Mouse (Mus musculus): ENCODE measurements around the gene Spata31d1d.

Gene Spata31d1d

GRCm38 (mm10) chr13:59731652-59732051 lies at the start of gene Spata31d1d:
TSS of gene Spata31d1d (minus strand) at chr13:59731752.
- in situ Hi-C loops (cut with MboI, MseI): loop anchor here (10.0 kb wide), 1 partner anchor 307 kb away; no protein-coding TSS in a partner anchor

- in situ Hi-C loops (cut with MboI, MseI): loop anchor here (5.0 kb wide), 1 partner anchor 37 kb away; no protein-coding TSS in a partner anchor
Observed at GRCm38 (mm10) chr13:59779744-59780264, 48.3 kb upstream of the Spata31d1d start.

- in situ Hi-C loops (cut with MboI, MseI): loop anchor here (5.0 kb wide), 1 partner anchor 38 kb away; no protein-coding TSS in a partner anchor
Observed at GRCm38 (mm10) chr13:59779213-59779612, 47.7 kb upstream of the Spata31d1d start.

- in situ Hi-C loops (cut with MboI, MseI): loop anchor here (5.0 kb wide), 1 partner anchor 42 kb away; no protein-coding TSS in a partner anchor
Observed at GRCm38 (mm10) chr13:59775168-59775567, 43.6 kb upstream of the Spata31d1d start.

GRCm38 (mm10) chr13:59771257-59771656 lies 39.7 kb upstream of the Spata31d1d start:
- in situ Hi-C loops (cut with MboI, MseI): no loop called here

GRCm38 (mm10) chr13:59770847-59771246 lies 39.3 kb upstream of the Spata31d1d start:
- in situ Hi-C loops (cut with MboI, MseI): no loop called here

DNA sequence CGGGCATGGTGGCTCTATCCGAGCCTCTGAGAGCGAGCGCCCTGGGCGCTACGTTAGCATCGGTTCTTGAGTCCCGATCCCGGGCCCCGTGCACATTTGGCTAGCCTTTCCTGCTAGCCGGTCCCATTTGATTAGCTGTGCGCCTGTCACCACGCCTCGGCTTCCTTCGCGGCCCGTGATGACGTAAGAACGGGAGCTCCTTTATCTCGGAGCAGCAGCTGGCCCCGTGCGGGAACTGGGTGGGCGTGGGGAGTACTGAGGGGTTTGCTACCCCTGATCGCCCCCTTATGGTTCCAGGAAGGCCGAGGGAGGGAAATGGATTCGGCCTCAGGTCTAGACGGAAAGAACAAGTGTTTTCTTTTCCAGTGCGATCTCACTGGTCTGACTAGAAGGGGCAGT lies 38.6 kb upstream of the Spata31d1d start:
- in situ Hi-C loops (cut with MboI, MseI): no loop called here

DNA sequence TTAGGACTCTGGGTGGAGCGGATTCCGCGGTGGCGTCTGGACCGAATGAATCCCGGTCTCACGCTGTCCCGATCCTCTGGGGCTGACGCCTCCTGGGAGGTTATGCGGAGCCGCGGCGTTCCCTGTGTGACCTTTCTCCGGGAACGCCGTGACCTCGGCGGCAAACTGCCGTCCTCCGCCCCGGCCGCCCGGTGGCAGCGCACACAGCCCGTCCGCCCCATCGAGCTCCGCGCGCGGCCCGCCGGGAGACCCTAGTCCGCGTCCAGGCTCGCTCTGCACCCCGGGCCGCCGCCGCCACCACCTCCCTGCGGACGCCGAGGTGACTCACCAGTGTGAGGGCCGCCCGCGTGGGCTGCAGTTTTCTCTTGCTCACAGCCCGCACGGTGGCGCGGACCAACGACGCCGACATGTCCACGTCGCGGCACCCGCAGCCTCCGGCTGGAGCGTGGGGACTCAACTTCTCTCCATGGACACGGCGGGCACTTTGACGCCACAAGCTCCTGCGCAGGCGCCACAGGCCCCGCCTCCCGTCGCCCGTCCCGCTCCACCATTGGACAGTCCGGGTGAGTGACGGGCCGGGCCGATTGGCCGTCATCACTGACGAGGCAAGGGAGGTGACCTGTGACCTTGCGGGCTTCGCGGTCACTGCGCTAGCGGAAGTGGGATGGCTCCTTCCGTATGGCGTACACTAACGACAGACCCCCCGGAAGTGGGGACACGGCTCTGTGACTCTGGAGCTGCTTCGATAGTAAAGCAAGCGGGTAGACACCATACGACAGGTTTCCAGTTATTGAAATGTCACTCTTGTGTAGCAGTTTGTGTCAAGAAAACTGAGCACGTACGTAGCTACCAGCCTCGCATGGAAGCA lies 38.0 kb upstream of the Spata31d1d start, which contains the start of gene Isca1:
Isca1 (minus strand) TSS at position 515 of the 868 bp plus-strand sequence.
- in situ Hi-C loops (cut with MboI, MseI): no loop called here

- in situ Hi-C loops (cut with MboI, MseI): no loop called here
Observed at GRCm38 (mm10) chr13:59768531-59768930, 37.0 kb upstream of the Spata31d1d start.

DNA sequence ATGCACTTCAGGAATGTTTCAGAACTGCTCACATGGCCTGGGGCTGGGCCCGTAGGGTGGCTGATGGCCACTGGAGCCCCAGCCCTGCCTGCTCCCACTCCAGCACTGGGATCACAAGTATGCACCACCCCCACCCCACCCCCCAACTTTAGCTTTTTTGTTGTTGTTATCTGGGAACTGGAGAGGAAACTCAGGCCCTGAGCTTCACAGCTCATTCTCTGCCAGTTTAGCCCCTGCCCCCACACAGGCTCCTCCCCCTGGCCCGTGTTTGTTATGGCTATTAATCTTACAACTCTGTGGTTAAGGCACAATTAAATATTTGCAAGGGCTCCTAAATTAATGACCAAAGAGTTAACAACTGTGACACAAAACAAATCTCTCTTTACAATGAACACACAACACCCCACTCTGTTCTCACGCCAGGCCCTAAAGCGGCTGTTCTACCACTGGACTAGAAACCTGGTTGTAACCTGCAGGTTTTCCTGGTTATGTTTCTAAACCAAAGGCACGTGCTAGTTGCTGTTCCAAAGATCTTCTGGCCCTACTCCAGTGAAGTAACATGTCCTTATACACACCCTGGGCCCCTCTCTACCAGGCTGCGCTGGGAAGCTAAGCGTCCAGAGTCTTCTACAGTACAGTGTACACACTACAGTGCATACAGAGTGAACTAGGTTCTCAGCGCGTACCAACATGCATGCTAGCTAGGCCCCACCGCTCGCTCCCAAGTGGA lies 35.4 kb upstream of the Spata31d1d start:
- in situ Hi-C loops (cut with MboI, MseI): no loop called here

- in situ Hi-C loops (cut with MboI, MseI): no loop called here
Observed at GRCm38 (mm10) chr13:59762791-59763190, 31.2 kb upstream of the Spata31d1d start.

GRCm38 (mm10) chr13:59756906-59757305 lies 25.4 kb upstream of the Spata31d1d start:
- in situ Hi-C loops (cut with MboI, MseI): no loop called here

- in situ Hi-C loops (cut with MboI, MseI): no loop called here
Observed at GRCm38 (mm10) chr13:59750310-59750709, 18.8 kb upstream of the Spata31d1d start.

- in situ Hi-C loops (cut with MboI, MseI): no loop called here
Observed at GRCm38 (mm10) chr13:59746711-59747110, 15.2 kb upstream of the Spata31d1d start, which contains the start of gene 1700014D04Rik. TSS of gene 1700014D04Rik (minus strand) at chr13:59746752.

- in situ Hi-C loops (cut with MboI, MseI): no loop called here
Observed at GRCm38 (mm10) chr13:59746164-59746563, 14.6 kb upstream of the Spata31d1d start.

DNA sequence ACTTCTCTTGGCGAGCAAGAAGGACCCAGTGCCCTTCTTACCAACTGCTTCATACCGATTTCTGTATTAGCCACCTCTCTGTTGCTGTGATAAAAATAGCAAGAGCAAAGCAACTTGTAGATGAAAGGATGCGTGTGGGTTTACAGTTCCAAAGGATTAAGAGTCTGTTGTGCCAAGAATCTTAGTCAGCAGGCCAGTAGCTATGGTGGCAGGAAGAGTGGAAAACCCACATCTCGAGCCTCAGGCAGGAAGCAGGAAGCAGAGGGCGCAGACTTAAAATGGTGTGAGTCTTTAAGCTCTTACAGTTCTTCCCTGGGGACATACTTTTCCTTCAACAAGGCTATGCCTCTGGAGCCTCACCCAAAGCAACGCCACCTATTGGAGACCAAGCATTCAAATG lies 13.9 kb upstream of the Spata31d1d start:
- in situ Hi-C loops (cut with MboI, MseI): no loop called here

- in situ Hi-C loops (cut with MboI, MseI): loop anchor here (5.0 kb wide), 1 partner anchor 39 kb away; no protein-coding TSS in a partner anchor
Observed at GRCm38 (mm10) chr13:59741697-59742096, 10.1 kb upstream of the Spata31d1d start.

- in situ Hi-C loops (cut with MboI, MseI): loop anchor here (5.0 kb wide), 1 partner anchor 39 kb away; no protein-coding TSS in a partner anchor
Observed at GRCm38 (mm10) chr13:59741096-59741495, 9.5 kb upstream of the Spata31d1d start.

DNA sequence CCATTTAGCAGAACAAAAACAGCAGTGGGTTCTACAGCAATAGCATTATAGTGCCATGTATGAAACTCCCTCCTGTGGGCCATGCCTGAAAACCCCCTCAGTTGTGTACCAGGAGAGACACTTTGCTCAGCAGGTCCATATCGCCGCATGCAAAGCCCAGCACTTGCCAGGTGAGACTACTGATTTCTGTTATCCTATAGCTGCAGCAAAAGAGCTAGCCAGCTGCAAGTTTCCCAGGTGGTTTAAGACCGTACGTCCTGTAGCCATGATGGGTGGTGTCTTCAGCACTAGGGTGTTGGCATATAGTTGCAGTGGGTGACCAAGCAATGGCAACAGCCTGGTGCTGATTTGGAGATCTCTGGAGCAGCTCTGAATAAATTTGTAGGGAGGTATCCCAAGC lies 7.8 kb upstream of the Spata31d1d start:
- in situ Hi-C loops (cut with MboI, MseI): loop anchor here (10.0 kb wide), 1 partner anchor 315 kb away; no protein-coding TSS in a partner anchor

GRCm38 (mm10) chr13:59738455-59738854 lies 6.9 kb upstream of the Spata31d1d start:
- in situ Hi-C loops (cut with MboI, MseI): loop anchor here (10.0 kb wide), 1 partner anchor 314 kb away; no protein-coding TSS in a partner anchor

DNA sequence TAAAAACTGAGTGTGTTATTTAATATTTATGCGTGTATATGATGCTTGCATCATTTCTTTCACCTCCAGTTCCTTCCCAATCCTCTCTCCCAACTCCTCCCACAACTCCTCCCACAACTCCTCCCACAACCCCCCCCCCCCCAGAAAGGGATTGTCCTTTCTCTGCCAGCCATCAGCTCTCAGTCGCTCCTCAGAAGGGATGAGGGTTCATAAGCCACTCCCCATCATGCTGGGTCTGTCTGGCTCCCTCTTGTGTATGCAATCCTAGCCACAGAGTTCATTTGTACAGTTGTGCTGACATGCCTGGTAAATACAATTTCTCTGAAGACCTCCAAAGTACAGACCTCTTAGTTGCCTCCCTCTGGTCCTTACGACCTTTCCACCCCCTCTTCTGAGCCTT lies 3.6 kb upstream of the Spata31d1d start:
- in situ Hi-C loops (cut with MboI, MseI): loop anchor here (10.0 kb wide), 1 partner anchor 310 kb away; no protein-coding TSS in a partner anchor

Data from T-helper 2 cell (primary cell).